Mouse (Mus musculus) midbrain, embryonic 15.5 days (tissue): ENCODE data around the gene Fmod. TPM values are rescaled to one million over a fixed set of nuclear protein-coding genes. Genes with fewer than 3 reads are reported as not detected.

Source experiments
- ATAC-seq: fragments of 200-750 bp; cut with Nextera tagmentation; replicated peaks from 2 replicates; pipeline ENCODE4 v1.8.0; 2017; ENCODE audit warnings: moderate TSS enrichment
- H3K27ac ChIP-seq: fragments of 300-500 bp; sonication (generic); 2 replicates; pipeline ENCODE4 v1.5.1; 2015; ENCODE audit warnings: mild to moderate bottlenecking, inconsistent platforms
- H3K27me3 ChIP-seq: fragments of 300-500 bp; sonication (generic); replicated peaks from 2 replicates; pipeline ENCODE4 v1.6.1; 2015; ENCODE audit warnings: inconsistent platforms
- H3K36me3 ChIP-seq: fragments of 300-500 bp; sonication (generic); replicated peaks from 2 replicates; pipeline ENCODE4 v1.6.1; 2015; ENCODE audit warnings: inconsistent platforms
- H3K4me1 ChIP-seq: fragments of 300-500 bp; sonication (generic); 2 replicates; pipeline ENCODE4 v1.6.1; 2015; ENCODE audit warnings: inconsistent platforms
- H3K4me2 ChIP-seq: fragments of 300-500 bp; sonication (generic); 2 replicates; pipeline ENCODE4 v1.6.1; 2015; ENCODE audit warnings: inconsistent platforms, mild to moderate bottlenecking, moderate library complexity
- H3K4me3 ChIP-seq: fragments of 300-500 bp; sonication (generic); 2 replicates; pipeline ENCODE4 v1.5.1; 2015; ENCODE audit warnings: mild to moderate bottlenecking, inconsistent platforms
- H3K9ac ChIP-seq: fragments of 300-500 bp; sonication (generic); 2 replicates; pipeline ENCODE4 v1.6.1; 2015; ENCODE audit warnings: mild to moderate bottlenecking, inconsistent platforms
- H3K9me3 ChIP-seq: fragments of 300-500 bp; sonication (generic); 2 replicates; pipeline ENCODE4 v1.6.1; 2016; ENCODE audit warnings: inconsistent platforms
- WGBS: fragments of 180-500 bp; shearing (Covaris S2); methylation state at CpG from one replicate; pipeline ENCODE4 v1.1.7; 2015; ENCODE audit warnings: mixed read lengths; 5-methylcytosine and 5-hydroxymethylcytosine counted together
- polyA plus RNA-seq: library from polyadenylated mRNA; unstranded; fragments of >200 nt; fragmentation: Nextera tagmentation; extraction: Ambion mirVana; gene quantifications from 2 replicates; pipeline ENCODE4 v1.2.1, GENCODE M21; 2015

Fmod gene
- polyA plus RNA-seq, 1 experiment from 2014 or later, result 15.2 TPM

- H3K36me3 ChIP-seq, result no peaks in the 10 kb centered on the region
- no peak overlapping the region for H3K4me3 ChIP-seq
- no peak overlapping the region for H3K4me2 ChIP-seq
- ATAC-seq, result no peak
- 59% methylated on average over 6 of the region's 6 CpGs for WGBS
- H3K27ac ChIP-seq, result no peak overlapping the region
- H3K27me3 ChIP-seq, result no peaks in the 10 kb centered on the region
- H3K9ac ChIP-seq, result no peak overlapping the region
- H3K4me1 ChIP-seq, result peaks cover 36% of the 10 kb centered on the region
- no peaks in the 10 kb centered on the region for H3K9me3 ChIP-seq
Measured at GRCm38 (mm10) chr1:134058870-134059269, 21.8 kb downstream of the Fmod start.

DNA sequence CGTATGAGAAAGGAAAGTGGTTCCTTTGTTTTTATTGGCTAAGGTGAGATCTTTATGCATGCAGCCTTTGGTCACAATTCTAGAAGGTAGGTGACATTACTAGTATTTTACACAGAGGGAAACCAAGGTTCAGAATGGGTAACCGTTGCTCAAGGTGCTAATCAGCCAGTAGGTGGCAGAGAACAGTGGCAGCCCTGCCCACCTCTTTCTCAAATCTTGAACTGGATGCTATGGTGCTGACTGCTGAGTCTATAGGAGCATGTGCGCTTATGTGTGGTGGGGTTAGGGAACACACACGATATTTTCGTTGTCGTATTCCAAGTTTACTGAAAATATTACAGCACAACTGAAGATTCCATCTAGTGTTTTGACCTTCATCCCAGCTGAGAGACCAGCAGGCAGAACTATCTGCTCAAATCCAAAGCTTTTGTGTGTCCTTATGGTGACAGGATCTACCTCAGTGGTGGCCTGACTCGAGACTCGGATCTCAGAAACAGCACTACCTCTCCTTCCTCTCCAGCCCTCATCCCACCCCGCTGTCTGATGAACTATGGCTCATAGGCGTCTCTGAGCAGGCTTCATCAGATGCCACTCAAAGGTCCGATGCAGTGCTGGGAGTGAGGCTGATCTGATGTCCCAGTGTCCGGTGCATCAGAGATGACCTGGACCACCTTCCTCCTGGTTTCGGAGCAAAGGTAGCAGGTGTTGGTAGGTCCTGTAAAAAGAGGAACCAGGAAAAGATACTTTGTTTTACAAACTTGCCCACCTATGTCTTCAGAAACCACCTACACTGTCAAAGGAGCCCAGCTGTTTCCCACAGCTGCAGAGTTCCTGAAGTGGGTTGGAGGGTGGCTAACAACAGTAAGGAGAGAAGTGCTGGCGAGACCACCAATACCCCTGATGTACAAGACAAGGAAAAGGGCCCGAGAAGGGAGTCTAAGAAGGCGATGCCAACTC, 23.0 kb downstream of the Fmod start:
- 69% methylated on average over 16 of the region's 16 CpGs for WGBS
- no peaks in the 10 kb centered on the region for H3K9me3 ChIP-seq
- H3K36me3 ChIP-seq, result no peaks in the 10 kb centered on the region
- peak overlapping the region; percentile 45; the same call in 1 of the 2 replicates for H3K9ac ChIP-seq
- peak overlapping the region; percentile 75 for H3K4me2 ChIP-seq
- H3K4me3 ChIP-seq, result peak overlapping the region; percentile 41
- peaks cover 41% of the 10 kb centered on the region for H3K4me1 ChIP-seq
- ATAC-seq, result no peak
- no peaks in the 10 kb centered on the region for H3K27me3 ChIP-seq
- peak overlapping the region; percentile 93 for H3K27ac ChIP-seq

- peak; percentile 89 for ATAC-seq
- peak overlapping the region; percentile 75 for H3K4me2 ChIP-seq
- no peaks in the 10 kb centered on the region for H3K36me3 ChIP-seq
- H3K27me3 ChIP-seq, result no peaks in the 10 kb centered on the region
- peak overlapping the region; percentile 45 for H3K9ac ChIP-seq
- H3K9me3 ChIP-seq, result no peaks in the 10 kb centered on the region
- H3K4me3 ChIP-seq, result peak overlapping the region; percentile 41
- peak overlapping the region; percentile 93 for H3K27ac ChIP-seq
- H3K4me1 ChIP-seq, result peaks cover 41% of the 10 kb centered on the region
- WGBS, result 1% methylated on average over 31 of the region's 31 CpGs
Measured at GRCm38 (mm10) chr1:134060849-134061569, 24.0 kb downstream of the Fmod start.

GRCm38 (mm10) chr1:134061915-134062314, 24.9 kb downstream of the Fmod start:
- no peaks in the 10 kb centered on the region for H3K36me3 ChIP-seq
- peaks cover 43% of the 10 kb centered on the region for H3K4me1 ChIP-seq
- no peak overlapping the region for H3K4me2 ChIP-seq
- H3K27ac ChIP-seq, result peak overlapping the region; percentile 93
- 31% methylated on average over 3 of the region's 3 CpGs for WGBS
- no peaks in the 10 kb centered on the region for H3K27me3 ChIP-seq
- no peak overlapping the region for H3K9ac ChIP-seq
- no peaks in the 10 kb centered on the region for H3K9me3 ChIP-seq
- no peak for ATAC-seq
- H3K4me3 ChIP-seq, result no peak overlapping the region

GRCm38 (mm10) chr1:134062411-134063085, 25.5 kb downstream of the Fmod start:
- Histone ChIP-seq H3K9me3 (no peaks in the 10 kb centered on the region), H3K4me2 (peak overlapping the region; percentile 25), H3K27ac (peak overlapping the region; percentile 93), H3K4me3 (no peak overlapping the region), H3K9ac (no peak overlapping the region), H3K4me1 (peaks cover 48% of the 10 kb centered on the region), H3K36me3 (no peaks in the 10 kb centered on the region), H3K27me3 (no peaks in the 10 kb centered on the region)
- peak; percentile 40 for ATAC-seq
- WGBS, result 9% methylated on average over 11 of the region's 11 CpGs

- Histone ChIP-seq H3K9me3 (no peaks in the 10 kb centered on the region), H3K4me3 (no peak overlapping the region), H3K36me3 (no peaks in the 10 kb centered on the region), H3K9ac (no peak overlapping the region), H3K27ac (peak overlapping the region; percentile 84), H3K4me1 (peaks cover 48% of the 10 kb centered on the region), H3K4me2 (peak overlapping the region; percentile 25), H3K27me3 (no peaks in the 10 kb centered on the region)
- 1% methylated on average over 33 of the region's 33 CpGs for WGBS
- ATAC-seq, result peak; percentile 65
Measured at GRCm38 (mm10) chr1:134063086-134063772, 26.2 kb downstream of the Fmod start.

DNA sequence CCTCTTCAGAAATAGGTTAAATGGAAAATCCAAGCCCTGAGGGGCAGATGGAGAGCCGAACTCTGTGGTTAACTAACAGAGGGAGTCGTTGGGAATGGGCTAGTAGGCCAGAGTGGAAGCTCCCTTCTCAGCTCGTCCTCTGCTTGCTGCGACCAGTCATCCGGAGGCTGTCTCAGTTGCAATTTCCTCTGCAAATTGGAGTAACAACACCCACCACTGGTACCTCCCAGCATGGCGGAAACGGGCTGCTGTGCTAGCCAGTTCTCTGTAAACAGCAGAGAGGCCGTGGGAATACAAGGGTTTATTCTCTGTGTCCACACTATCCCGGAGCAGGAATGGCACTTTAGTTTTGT, 26.7 kb downstream of the Fmod start:
- peaks cover 48% of the 10 kb centered on the region for H3K4me1 ChIP-seq
- no peak overlapping the region for H3K9ac ChIP-seq
- 4% methylated on average over 9 of the region's 9 CpGs for WGBS
- no peaks in the 10 kb centered on the region for H3K27me3 ChIP-seq
- H3K9me3 ChIP-seq, result no peaks in the 10 kb centered on the region
- H3K27ac ChIP-seq, result peak overlapping the region; percentile 84
- no peak overlapping the region for H3K4me3 ChIP-seq
- H3K36me3 ChIP-seq, result no peaks in the 10 kb centered on the region
- ATAC-seq, result no peak
- H3K4me2 ChIP-seq, result peak overlapping the region; percentile 25

GRCm38 (mm10) chr1:134064296-134064831, 27.3 kb downstream of the Fmod start:
- Histone ChIP-seq H3K27ac (peak overlapping the region; percentile 84), H3K9ac (no peak overlapping the region), H3K36me3 (no peaks in the 10 kb centered on the region), H3K4me2 (no peak overlapping the region), H3K4me1 (peaks cover 48% of the 10 kb centered on the region), H3K27me3 (no peaks in the 10 kb centered on the region), H3K4me3 (no peak overlapping the region), H3K9me3 (no peaks in the 10 kb centered on the region)
- 59% methylated on average over 2 of the region's 2 CpGs for WGBS
- no peak for ATAC-seq

DNA sequence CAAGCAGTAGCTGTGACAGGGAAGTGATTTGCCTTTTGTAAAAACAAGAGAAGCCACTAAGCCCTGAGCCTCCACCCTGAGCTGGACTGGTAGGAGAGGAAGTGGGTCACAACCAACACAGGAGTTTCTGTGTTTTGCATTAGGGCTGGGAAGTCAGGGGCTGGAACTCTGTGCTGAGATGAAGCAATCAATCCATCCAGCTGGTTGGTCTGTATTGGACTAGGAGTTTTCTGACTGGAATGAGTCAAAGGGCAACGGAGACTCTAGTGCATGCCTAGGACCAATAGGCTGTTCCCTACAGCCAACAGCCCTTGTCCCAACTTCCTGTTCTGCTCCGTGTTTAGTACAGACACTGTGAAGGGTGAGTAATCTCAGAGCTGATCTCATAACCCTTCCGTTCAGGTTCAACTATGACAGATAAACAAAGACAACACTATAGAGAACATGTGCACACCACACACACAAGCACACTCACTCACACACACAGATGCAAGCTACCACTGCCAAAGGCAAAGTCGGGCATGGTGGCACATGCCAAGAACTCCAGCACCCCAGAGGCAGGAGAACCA, 28.3 kb downstream of the Fmod start:
- no peaks in the 10 kb centered on the region for H3K36me3 ChIP-seq
- peaks cover 42% of the 10 kb centered on the region for H3K4me1 ChIP-seq
- WGBS, result 71% methylated on average over 4 of the region's 4 CpGs
- no peaks in the 10 kb centered on the region for H3K9me3 ChIP-seq
- no peak overlapping the region for H3K9ac ChIP-seq
- no peaks in the 10 kb centered on the region for H3K27me3 ChIP-seq
- H3K4me2 ChIP-seq, result no peak overlapping the region
- ATAC-seq, result no peak
- peak overlapping the region; percentile 84; the same call in 1 of the 2 replicates for H3K27ac ChIP-seq
- H3K4me3 ChIP-seq, result no peak overlapping the region

- no peaks in the 10 kb centered on the region for H3K36me3 ChIP-seq
- H3K27me3 ChIP-seq, result no peaks in the 10 kb centered on the region
- no peaks in the 10 kb centered on the region for H3K9me3 ChIP-seq
- H3K4me1 ChIP-seq, result peaks cover 33% of the 10 kb centered on the region
- no peak overlapping the region for H3K27ac ChIP-seq
- no peak for ATAC-seq
- no peak overlapping the region for H3K4me3 ChIP-seq
- H3K4me2 ChIP-seq, result no peak overlapping the region
- WGBS, result 40% methylated on average over 3 of the region's 3 CpGs
- no peak overlapping the region for H3K9ac ChIP-seq
Measured at GRCm38 (mm10) chr1:134066554-134066953, 29.5 kb downstream of the Fmod start.

DNA sequence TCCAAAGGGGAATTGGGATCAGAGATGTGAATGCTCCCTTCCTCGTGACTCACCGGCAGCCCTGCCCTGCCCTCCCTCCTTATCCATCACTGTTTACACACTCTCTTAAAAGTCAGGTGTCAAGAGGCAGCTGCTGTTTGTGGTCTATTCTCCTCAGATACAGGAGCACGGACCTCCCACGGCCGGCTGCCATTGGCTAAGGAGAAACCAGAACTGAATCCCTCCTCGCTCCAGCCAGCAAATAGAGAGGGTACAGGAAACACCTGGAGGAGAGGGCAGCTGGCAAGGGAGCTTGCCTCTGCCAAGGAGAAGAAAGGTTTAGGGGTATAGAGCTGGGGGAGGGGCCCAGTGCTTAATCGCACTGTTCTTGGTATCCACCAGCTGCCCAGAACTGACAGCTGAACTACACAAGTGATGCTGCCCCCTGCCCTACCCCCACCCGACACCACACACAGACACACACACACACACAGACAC, 30.1 kb downstream of the Fmod start:
- ATAC-seq, result peak; percentile 8; the same call in 1 of the 2 replicates
- WGBS, result 9% methylated on average over 8 of the region's 8 CpGs
- peaks cover 30% of the 10 kb centered on the region for H3K4me1 ChIP-seq
- H3K4me3 ChIP-seq, result no peak overlapping the region
- H3K36me3 ChIP-seq, result no peaks in the 10 kb centered on the region
- no peaks in the 10 kb centered on the region for H3K9me3 ChIP-seq
- H3K4me2 ChIP-seq, result no peak overlapping the region
- no peak overlapping the region for H3K27ac ChIP-seq
- no peak overlapping the region for H3K9ac ChIP-seq
- no peaks in the 10 kb centered on the region for H3K27me3 ChIP-seq
